Mouse (Mus musculus) midbrain, postnatal 0 days (tissue): ENCODE data around the gene Sec14l5. TPM values are rescaled to one million over a fixed set of nuclear protein-coding genes. Genes with fewer than 3 reads are reported as not detected.

Experiments used
- ATAC-seq: fragments of 200-750 bp; cut with Nextera tagmentation; 2 replicates; pipeline ENCODE4 v1.8.0; 2017; ENCODE audit warnings: moderate number of reproducible peaks, mild to moderate bottlenecking, moderate TSS enrichment, moderate library complexity; ENCODE audit not compliant: low FRiP score
- DNase-seq: peaks from one replicate; pipeline ENCODE4 v3.0.0-alpha.2; 2015; ENCODE audit warnings: low spot score
- H3K27ac ChIP-seq: fragments of 300-500 bp; sonication (generic); 2 replicates; pipeline ENCODE4 v1.5.1; 2014; ENCODE audit warnings: low read depth, mild to moderate bottlenecking, low read length, mixed read lengths
- H3K27me3 ChIP-seq: fragments of 300-500 bp; sonication (generic); 2 replicates; pipeline ENCODE4 v1.6.1; 2014; ENCODE audit warnings: low read length, control low read depth, mixed read lengths; ENCODE audit not compliant: insufficient read depth
- H3K36me3 ChIP-seq: fragments of 300-500 bp; sonication (generic); 2 replicates; pipeline ENCODE4 v1.6.1; 2014; ENCODE audit warnings: low read length, control low read depth, mixed read lengths; ENCODE audit not compliant: insufficient read depth
- H3K4me1 ChIP-seq: fragments of 300-500 bp; sonication (generic); 2 replicates; pipeline ENCODE4 v1.6.1; 2014; ENCODE audit warnings: mild to moderate bottlenecking, control low read depth, antibody characterized with exemption, low read length, mixed read lengths; ENCODE audit not compliant: insufficient read depth
- H3K4me2 ChIP-seq: fragments of 300-500 bp; sonication (generic); 2 replicates; pipeline ENCODE4 v1.6.1; 2014; ENCODE audit warnings: low read depth, mild to moderate bottlenecking, low read length, mixed read lengths; ENCODE audit not compliant: poor library complexity, severe bottlenecking
- H3K4me3 ChIP-seq: fragments of 300-500 bp; sonication (generic); 2 replicates; pipeline ENCODE4 v1.5.1; 2014; ENCODE audit warnings: low read depth, mild to moderate bottlenecking, low read length, moderate library complexity
- H3K9ac ChIP-seq: fragments of 300-500 bp; sonication (generic); replicated peaks from 2 replicates; pipeline ENCODE4 v1.6.1; 2014; ENCODE audit warnings: mild to moderate bottlenecking, low read length, moderate library complexity, mixed read lengths; ENCODE audit not compliant: poor library complexity, severe bottlenecking
- H3K9me3 ChIP-seq: fragments of 300-500 bp; sonication (generic); 2 replicates; pipeline ENCODE4 v1.6.1; 2016; ENCODE audit warnings: low read length, control low read depth
- CTCF ChIP-seq: IDR thresholded peaks from 2 replicates; pipeline ENCODE4 v1.5.1; 2016; ENCODE audit warnings: antibody characterized with exemption, mild to moderate bottlenecking
- WGBS: fragments of 180-500 bp; shearing (Covaris S2); extraction: QIAGEN DNeasy Blood & Tissue Kit; methylation state at CpG from one replicate; pipeline ENCODE4 v1.1.7; 2014; 5-methylcytosine and 5-hydroxymethylcytosine counted together
- polyA plus RNA-seq: library from polyadenylated mRNA; unstranded; fragments of >200 nt; fragmentation: Nextera tagmentation; extraction: Ambion mirVana; gene quantifications from 2 replicates; pipeline ENCODE4 v1.2.1, GENCODE M21; 2015
- total RNA-seq: library from RNA; depleted of rRNA; stranded (reverse); fragments of >200 nt; gene quantifications from 2 replicates; pipeline ENCODE4 v1.2.3, GENCODE M21; 2014

Gene Sec14l5
- total and polyA plus RNA-seq, 2 experiments from 2014 or later: 0.14 to 1.6 TPM

DNA sequence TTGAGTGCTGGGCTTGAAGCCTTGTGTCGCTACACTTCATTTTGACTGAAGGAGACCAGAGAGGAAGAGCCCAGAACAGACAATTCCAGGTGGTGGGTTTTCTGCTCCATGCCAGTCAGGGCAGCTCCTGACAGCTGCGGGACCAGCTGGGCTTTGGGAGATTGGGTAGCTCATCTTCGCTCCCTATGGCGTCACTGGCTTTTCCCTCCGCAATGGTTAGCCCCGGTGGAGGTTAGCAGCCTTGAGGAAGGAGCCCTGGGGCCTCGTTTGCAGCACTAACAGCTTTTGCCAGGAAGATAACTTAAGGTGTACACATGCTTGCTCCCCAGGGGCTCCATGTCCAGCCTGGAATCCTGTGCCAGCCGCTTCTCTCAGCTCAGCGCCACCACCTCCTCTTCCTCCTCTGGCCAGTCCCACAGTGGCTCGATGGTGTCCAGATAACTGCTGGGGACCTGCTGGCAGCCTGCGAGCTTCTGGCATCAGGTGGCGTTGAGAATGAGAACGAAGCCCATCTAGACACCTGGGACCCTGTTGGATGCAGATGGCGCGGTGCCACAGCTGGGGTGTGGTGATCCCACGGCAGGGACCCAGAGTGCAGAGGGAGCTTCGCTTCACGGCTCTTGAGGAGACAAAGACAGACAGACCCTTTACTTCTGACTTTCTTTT is 36.5 kb downstream of the Sec14l5 start:
- no peak for TF ChIP-seq CTCF
- Histone ChIP-seq H3K9me3 (no peaks in the 10 kb centered on the region), H3K27me3 (no peaks in the 10 kb centered on the region), H3K27ac (no peak overlapping the region), H3K4me2 (no peak overlapping the region), H3K36me3 (no peaks in the 10 kb centered on the region), H3K9ac (no peak overlapping the region), H3K4me1 (no peaks in the 10 kb centered on the region), H3K4me3 (no peak overlapping the region)
- DNase-seq (peak; percentile 21), ATAC-seq (no peak)
- 77% methylated on average over 18 of the region's 18 CpGs for WGBS

DNA sequence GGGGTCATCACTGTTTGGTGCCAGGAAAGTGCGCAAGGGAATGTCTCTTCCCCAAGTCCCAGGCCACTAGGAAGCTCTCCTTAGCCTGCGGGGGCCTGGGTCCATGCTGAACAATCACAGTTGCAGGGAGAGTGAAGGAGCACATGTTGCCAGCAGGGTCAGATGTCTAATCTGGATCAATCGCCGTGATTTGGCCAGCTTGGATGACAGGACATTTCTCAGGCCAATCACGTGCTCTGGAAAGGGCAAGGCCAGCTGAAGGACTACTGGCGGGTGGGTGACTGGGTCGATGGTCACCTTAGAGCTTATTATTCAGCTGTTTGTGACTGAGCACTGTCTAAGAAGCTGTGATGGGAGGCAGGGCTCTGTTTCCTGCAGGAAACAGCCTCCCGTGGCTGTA is 37.2 kb downstream of the Sec14l5 start:
- H3K36me3 ChIP-seq: no peaks in the 10 kb centered on the region

DNA sequence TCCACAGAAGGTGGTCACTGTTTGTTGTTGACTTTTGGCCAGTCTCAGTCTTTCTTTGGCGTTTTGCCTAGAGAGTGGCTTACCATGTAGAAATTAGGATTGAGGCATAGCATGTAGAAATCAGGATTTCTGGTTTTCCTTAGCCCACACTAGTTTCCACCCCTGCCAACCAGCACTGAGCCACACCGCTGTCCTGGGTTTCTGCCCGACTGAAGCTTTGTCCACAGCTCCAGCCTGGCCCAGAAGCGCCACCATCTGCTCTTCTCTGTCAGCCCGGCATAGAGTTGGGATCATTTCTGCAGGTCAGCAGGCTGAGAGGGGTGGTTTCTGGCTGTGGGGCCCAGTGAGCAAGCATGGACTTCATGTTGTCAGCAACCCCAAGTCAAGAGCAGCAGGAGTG is 38.0 kb downstream of the Sec14l5 start:
- Histone ChIP-seq H3K4me2 (no peak overlapping the region), H3K9ac (no peak overlapping the region), H3K9me3 (no peaks in the 10 kb centered on the region), H3K27me3 (no peaks in the 10 kb centered on the region), H3K4me3 (no peak overlapping the region), H3K36me3 (no peaks in the 10 kb centered on the region), H3K4me1 (no peaks in the 10 kb centered on the region), H3K27ac (no peak overlapping the region)
- 74% methylated on average over 5 of the region's 5 CpGs for WGBS
- TF ChIP-seq CTCF: no peak
- DNase-seq (peak; percentile 29), ATAC-seq (no peak)

More for the DNA sequence above, 37.2 kb downstream of the Sec14l5 start:
- H3K4me1 ChIP-seq: no peaks in the 10 kb centered on the region
- H3K4me3 ChIP-seq: no peak overlapping the region
- H3K9me3 ChIP-seq: no peaks in the 10 kb centered on the region
- H3K9ac ChIP-seq: no peak overlapping the region
- H3K4me2 ChIP-seq: no peak overlapping the region
- no peak for TF ChIP-seq CTCF
- 57% methylated on average over 8 of the region's 8 CpGs for WGBS
- ATAC-seq: no peak
- no peaks in the 10 kb centered on the region for H3K27me3 ChIP-seq
- no peak overlapping the region for H3K27ac ChIP-seq
- no peak for DNase-seq

DNA sequence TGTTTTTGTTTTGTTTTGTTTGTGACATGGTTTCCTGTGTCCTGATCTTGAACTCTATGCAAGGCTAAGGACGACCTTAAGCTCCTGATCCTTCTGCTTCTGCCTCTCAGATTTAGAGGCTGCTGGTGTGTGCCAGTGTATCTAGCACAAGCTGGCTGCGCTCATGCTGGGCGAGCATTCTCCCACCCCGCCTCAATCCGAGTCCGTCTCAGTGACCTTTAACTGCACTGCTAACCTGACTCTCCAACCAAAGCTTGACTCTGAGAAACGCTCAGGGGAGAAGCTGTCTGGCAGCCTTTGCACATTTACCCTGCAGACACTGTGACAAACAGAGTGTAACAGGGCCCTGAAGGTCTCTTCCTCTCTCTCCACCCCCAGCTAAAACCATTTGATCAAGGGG is 38.8 kb downstream of the Sec14l5 start:
- no peak overlapping the region for H3K4me2 ChIP-seq
- H3K9ac ChIP-seq: no peak overlapping the region
- no peak overlapping the region for H3K27ac ChIP-seq
- DNase-seq (no peak), ATAC-seq (no peak)
- 61% methylated on average over 7 of the region's 7 CpGs for WGBS
- H3K4me1 ChIP-seq: no peaks in the 10 kb centered on the region
- no peaks in the 10 kb centered on the region for H3K9me3 ChIP-seq
- TF ChIP-seq CTCF: no peak
- H3K27me3 ChIP-seq: no peaks in the 10 kb centered on the region
- H3K36me3 ChIP-seq: no peaks in the 10 kb centered on the region
- no peak overlapping the region for H3K4me3 ChIP-seq

DNA sequence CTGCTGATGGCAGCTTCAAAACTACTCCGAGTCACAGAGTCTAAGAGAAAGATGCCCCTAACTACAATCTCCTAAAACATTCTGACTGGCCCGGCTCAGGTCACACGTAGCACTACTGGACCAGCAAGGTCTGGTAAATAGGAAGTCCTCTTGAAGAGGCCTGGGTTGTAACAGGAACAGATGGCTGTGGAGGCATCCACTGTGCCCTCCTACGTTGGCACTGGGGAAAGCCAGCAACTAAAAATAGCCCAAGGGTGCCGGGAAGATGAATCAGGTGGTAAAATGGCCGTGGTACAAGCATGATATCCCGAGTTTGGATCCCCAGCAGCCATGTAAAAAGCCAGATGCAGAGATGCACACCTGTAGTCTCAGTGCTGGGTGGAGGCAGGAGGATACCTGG is 39.3 kb downstream of the Sec14l5 start:
- no peaks in the 10 kb centered on the region for H3K9me3 ChIP-seq
- no peaks in the 10 kb centered on the region for H3K27me3 ChIP-seq
- no peak overlapping the region for H3K9ac ChIP-seq
- TF ChIP-seq CTCF: no peak
- H3K36me3 ChIP-seq: no peaks in the 10 kb centered on the region
- ATAC-seq: no peak
- no peaks in the 10 kb centered on the region for H3K4me1 ChIP-seq
- H3K4me2 ChIP-seq: no peak overlapping the region
- H3K27ac ChIP-seq: no peak overlapping the region
- DNase-seq: no peak
- WGBS: 77% methylated on average over 7 of the region's 7 CpGs
- no peak overlapping the region for H3K4me3 ChIP-seq

DNA sequence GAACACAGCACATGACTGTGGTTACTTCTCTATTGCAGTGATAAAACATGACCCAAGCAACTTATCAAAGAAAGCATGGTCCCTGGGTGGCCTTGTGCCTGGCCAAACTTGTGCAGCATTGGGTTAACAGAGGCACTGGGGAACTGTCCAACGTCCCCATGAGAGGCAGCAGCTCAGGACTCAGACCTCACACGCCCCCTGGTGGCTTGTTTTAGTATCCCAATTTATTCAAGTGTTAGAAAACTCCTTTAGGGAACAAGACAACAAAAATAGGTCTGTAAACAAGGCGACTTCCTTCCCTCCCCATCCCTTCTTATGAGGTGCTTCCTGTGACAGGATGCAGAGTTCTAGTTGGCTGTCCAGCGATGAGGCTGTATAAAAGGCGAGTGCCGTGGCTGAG is 48.2 kb downstream of the Sec14l5 start:
- peak; percentile 62 for DNase-seq
- WGBS: 33% methylated on average over 6 of the region's 6 CpGs
- Histone ChIP-seq H3K9me3 (no peaks in the 10 kb centered on the region), H3K27me3 (no peaks in the 10 kb centered on the region), H3K4me2 (no peak overlapping the region), H3K9ac (no peak overlapping the region), H3K27ac (no peak overlapping the region), H3K4me3 (no peak overlapping the region), H3K36me3 (peaks cover 15% of the 10 kb centered on the region), H3K4me1 (no peaks in the 10 kb centered on the region)
- TF ChIP-seq CTCF: peak; percentile 73
- no peak for ATAC-seq
